Mouse (Mus musculus): ENCODE results near the gene Cts8.

Cts8 gene

GRCm38 (mm10) chr13:61255258-61255657 lies at the start of gene Cts8:
Gene Cts8, minus strand, starts transcription at chr13:61255358.
- no peak for DNase-seq (ENCODE audit: low read depth, low spot score)

GRCm38 (mm10) chr13:61288739-61289138 lies 33.6 kb upstream of the Cts8 start, which contains the start of gene Gm49398:
Gene Gm49398, minus strand, starts transcription at chr13:61288839.
- DNase-seq (ENCODE audit: low read depth, low spot score), result no peak

- DNase-seq (ENCODE audit: low read depth, low spot score), result peak; percentile 87
Measured at GRCm38 (mm10) chr13:61241076-61241947, 13.8 kb downstream of the Cts8 start.

- DNase-seq (ENCODE audit: low read depth, low spot score), result no peak
Measured at GRCm38 (mm10) chr13:61203310-61203709, 51.8 kb downstream of the Cts8 start, which contains the start of gene Cts6. Gene Cts6, minus strand, starts transcription at chr13:61203410.

Data from R1 (cell line).